Mouse (Mus musculus) megakaryocyte, embryonic 14.5 days (primary cell): Measurements from ENCODE around the gene Tmem255b.

Experiments
- FLI1 ChIP-seq: IDR thresholded peaks from 2 replicates; pipeline ENCODE4 v1.6.1; 2012; ENCODE audit warnings: low read length, inconsistent platforms, mixed read lengths
- GATA1 ChIP-seq: IDR thresholded peaks from 3 replicates; pipeline ENCODE4 v1.6.1; 2012; ENCODE audit warnings: mixed read lengths, low read length, inconsistent platforms, borderline replicate concordance

DNA sequence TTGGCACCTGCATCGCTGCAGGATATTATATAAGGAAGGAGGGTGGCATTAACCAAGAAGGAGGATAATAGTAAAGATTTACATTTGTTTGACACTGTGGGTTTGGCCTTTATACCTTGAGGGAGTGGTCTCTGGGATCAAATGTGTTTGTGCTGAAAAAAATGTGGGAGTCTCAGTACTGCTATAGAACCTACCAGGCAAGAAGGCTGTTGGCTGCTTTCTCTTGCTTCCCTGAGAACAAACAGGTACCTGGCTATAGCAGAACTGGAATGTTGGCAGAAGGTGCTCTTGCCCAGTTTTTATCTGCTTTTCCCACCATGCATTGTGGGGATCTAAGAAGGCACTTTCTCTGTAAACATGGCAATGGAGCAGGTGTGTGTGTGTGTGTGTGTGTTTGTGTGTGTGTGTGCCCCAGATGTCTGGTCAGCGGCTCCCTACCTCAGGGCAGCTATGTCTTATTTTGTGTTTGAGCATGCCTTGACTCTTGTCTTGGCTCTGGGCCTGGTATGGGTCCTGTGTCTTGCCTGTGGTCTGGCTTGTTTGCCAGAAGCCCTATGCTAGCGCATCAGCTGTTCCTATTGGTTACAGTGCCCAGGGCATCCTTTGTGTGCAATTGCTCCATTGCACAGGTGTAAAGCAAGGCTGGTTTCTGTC, 72.4 kb downstream of the Tmem255b start:
- TF ChIP-seq GATA1: no peak
- no peak for TF ChIP-seq FLI1
